Mouse (Mus musculus) intestine, postnatal 0 days (tissue): ENCODE measurements around the gene Senp3. TPM values are rescaled to one million over a fixed set of nuclear protein-coding genes. Genes with fewer than 3 reads are reported as not detected.
"Not testable (repeated sequence)": the region's sequence is repeated elsewhere in the genome, so short reads cannot be mapped to it uniquely, and the experiment has no call there.

Experiments
- ATAC-seq: fragments of 200-750 bp; cut with Nextera tagmentation; 2 replicates; pipeline ENCODE4 v1.8.0; 2017; ENCODE audit warnings: mild to moderate bottlenecking, moderate TSS enrichment, moderate library complexity
- H3K27ac ChIP-seq: fragments of 300-500 bp; sonication (generic); 2 replicates; pipeline ENCODE4 v1.5.1; 2014; ENCODE audit warnings: mild to moderate bottlenecking, low read depth, low read length, moderate library complexity
- H3K27me3 ChIP-seq: fragments of 300-500 bp; sonication (generic); replicated peaks from 2 replicates; pipeline ENCODE4 v1.6.1; 2014; ENCODE audit warnings: low read length, mixed read lengths; ENCODE audit not compliant: control insufficient read depth, insufficient read depth
- H3K36me3 ChIP-seq: fragments of 300-500 bp; sonication (generic); 2 replicates; pipeline ENCODE4 v1.6.1; 2014; ENCODE audit warnings: mild to moderate bottlenecking, moderate library complexity; ENCODE audit not compliant: control insufficient read depth, insufficient read depth
- H3K4me1 ChIP-seq: fragments of 300-500 bp; sonication (generic); replicated peaks from 2 replicates; pipeline ENCODE4 v1.6.1; 2014; ENCODE audit warnings: antibody characterized with exemption, low read length, mixed read lengths; ENCODE audit not compliant: control insufficient read depth, insufficient read depth
- H3K4me2 ChIP-seq: fragments of 300-500 bp; sonication (generic); replicated peaks from 2 replicates; pipeline ENCODE4 v1.6.1; 2014; ENCODE audit warnings: low read depth, mild to moderate bottlenecking, moderate library complexity
- H3K4me3 ChIP-seq: fragments of 300-500 bp; sonication (generic); 2 replicates; pipeline ENCODE4 v1.5.1; 2014; ENCODE audit warnings: low read depth, low read length
- H3K9ac ChIP-seq: fragments of 300-500 bp; sonication (generic); 2 replicates; pipeline ENCODE4 v1.6.1; 2014; ENCODE audit warnings: mild to moderate bottlenecking, low read depth, low read length
- H3K9me3 ChIP-seq: fragments of 300-500 bp; sonication (generic); 2 replicates; pipeline ENCODE4 v1.6.1; 2016; ENCODE audit warnings: mixed run types; ENCODE audit not compliant: control insufficient read depth
- CTCF ChIP-seq: sonication (generic); IDR thresholded peaks from 2 replicates; pipeline ENCODE4 v1.5.1; 2016; ENCODE audit warnings: low read depth, mild to moderate bottlenecking, control low read depth, antibody characterized with exemption, moderate library complexity
- WGBS: fragments of 180-500 bp; shearing (Covaris S2); extraction: QIAGEN DNeasy Blood & Tissue Kit; methylation state at CpG from one replicate; pipeline ENCODE4 v1.1.7; 2014; 5-methylcytosine and 5-hydroxymethylcytosine counted together
- microRNA counts: library from miRNA; unstranded; fragments of <30 nt; microRNA quantifications from one replicate; lab custom pipeline; 2016
- microRNA-seq: library from miRNA; unstranded; fragments of <30 nt; microRNA quantifications from one replicate; pipeline ENCODE4, GENCODE M21; 2016
- polyA plus RNA-seq: library from polyadenylated mRNA; unstranded; fragments of >200 nt; fragmentation: Nextera tagmentation; extraction: Ambion mirVana; gene quantifications from 2 replicates; pipeline ENCODE4 v1.2.1, GENCODE M21; 2015

Gene Senp3
- polyA plus RNA-seq, 1 experiment from 2014 or later: 26.7 TPM

DNA sequence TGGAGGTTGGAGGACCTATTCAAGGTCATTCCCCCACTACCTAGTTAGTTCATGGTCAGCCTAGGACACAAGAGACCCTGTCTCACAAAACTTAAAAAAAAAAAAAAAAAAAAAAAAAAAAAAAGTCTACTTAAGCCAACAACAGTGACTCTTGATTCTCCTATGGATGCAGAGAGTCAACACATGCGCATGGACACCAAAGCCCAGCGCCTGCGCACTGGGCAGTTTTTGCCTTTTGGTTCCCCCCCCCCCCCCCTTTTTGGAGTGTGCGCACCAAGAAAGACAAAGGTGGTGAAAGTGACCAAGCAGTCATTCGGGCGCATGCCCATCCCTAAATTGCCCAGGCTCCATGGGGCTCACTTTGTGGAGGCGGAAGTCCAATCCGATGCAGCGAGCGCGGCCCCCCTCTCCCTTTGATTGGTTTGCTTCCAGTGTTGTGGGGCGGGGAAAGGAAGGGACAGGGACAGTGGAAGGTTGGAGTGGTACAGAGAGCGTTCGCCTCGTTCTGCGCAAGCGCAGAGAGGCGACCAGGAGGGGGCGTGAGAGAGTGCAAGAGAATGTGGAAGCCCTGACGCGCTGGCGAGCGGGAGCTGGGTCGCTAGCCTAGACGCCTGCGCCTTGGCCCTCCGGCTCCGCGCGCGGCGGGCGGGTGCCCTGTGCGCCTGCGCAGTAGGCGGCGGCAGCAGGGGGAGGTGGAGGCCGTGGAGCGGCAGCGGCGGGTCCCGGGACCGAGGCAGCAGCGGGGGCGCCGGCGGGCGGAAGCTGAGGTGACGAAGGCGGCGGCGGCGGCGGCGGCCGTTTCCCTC lies 49.4 kb downstream of the Senp3 start, which contains the start of gene Fxr2:
Fxr2 (plus strand) TSS at position 707 of the 806 bp plus-strand sequence.
- under 1% methylated on average over 25 of the region's 56 CpGs for WGBS
- Histone ChIP-seq H3K9ac (peak within 1 kb of the TSS; percentile 90), H3K36me3 (no peaks in the 10 kb centered on the region)

DNA sequence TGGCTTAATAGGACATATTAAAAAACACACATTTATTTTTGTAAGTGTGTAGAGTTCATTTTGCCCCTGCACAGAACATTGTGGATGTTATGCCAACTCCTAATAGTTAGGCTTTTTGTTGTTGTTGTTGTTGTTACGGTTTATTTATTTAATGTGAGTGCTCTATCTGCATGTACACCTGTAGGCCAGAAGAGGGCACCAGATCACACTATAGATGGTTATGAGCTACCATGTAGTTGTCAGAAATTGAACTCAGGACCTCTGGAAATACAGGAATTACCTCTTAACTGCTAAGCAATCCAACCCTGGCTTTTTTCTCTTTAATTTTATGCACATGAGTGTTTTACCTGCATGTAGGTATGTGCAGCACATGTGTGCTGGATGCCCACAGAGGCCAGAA lies 52.1 kb downstream of the Senp3 start:
- no peak overlapping the region for H3K4me3 ChIP-seq
- H3K9ac ChIP-seq: no peak overlapping the region
- no peak for ATAC-seq
- 71% methylated on average over 1 of the region's 1 CpGs for WGBS
- H3K4me2 ChIP-seq: no peak overlapping the region
- no peaks in the 10 kb centered on the region for H3K9me3 ChIP-seq
- no peaks in the 10 kb centered on the region for H3K27me3 ChIP-seq
- TF ChIP-seq CTCF: peak; percentile 71
- H3K36me3 ChIP-seq: no peaks in the 10 kb centered on the region
- peaks cover 5% of the 10 kb centered on the region; the same call in 1 of the 2 replicates for H3K4me1 ChIP-seq
- no peak overlapping the region for H3K27ac ChIP-seq

More for the DNA sequence above, 49.4 kb downstream of the Senp3 start, which contains the start of gene Fxr2:
- Histone ChIP-seq H3K4me3 (peak within 1 kb of the TSS; percentile 89), H3K27me3 (no peaks in the 10 kb centered on the region), H3K4me2 (peak within 1 kb of the TSS; percentile 70), H3K4me1 (peaks cover 5% of the 10 kb centered on the region; the same call in 1 of the 2 replicates), H3K9me3 (no peaks in the 10 kb centered on the region), H3K27ac (peak within 1 kb of the TSS; percentile 89)
- peak; percentile 98 for ATAC-seq
- TF ChIP-seq CTCF: peak; percentile 96

DNA sequence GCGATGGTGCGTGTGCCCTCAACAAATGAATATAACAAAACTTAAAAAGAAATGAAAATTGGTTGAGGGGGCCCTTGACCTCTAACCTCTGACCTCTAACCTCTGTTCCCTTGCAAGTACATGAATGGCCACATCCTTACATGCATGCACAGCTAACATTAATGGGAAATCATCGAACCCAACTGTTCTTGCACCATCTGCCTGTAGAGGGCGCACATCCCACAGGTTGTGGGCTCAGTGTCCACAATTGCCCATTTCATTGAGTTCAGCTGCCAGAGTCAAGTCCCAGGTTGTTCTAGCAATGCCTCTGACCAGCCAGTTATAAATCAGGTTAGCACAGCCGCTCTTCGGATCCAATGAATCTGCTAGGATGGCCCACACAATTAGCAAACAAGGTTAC lies 53.6 kb downstream of the Senp3 start:
- Histone ChIP-seq H3K9me3 (no peaks in the 10 kb centered on the region), H3K4me3 (no peak overlapping the region), H3K36me3 (no peaks in the 10 kb centered on the region), H3K9ac (no peak overlapping the region), H3K4me2 (no peak overlapping the region), H3K27me3 (no peaks in the 10 kb centered on the region), H3K27ac (no peak overlapping the region), H3K4me1 (no peaks in the 10 kb centered on the region)
- 36% methylated on average over 6 of the region's 6 CpGs for WGBS
- peak; percentile 97 for TF ChIP-seq CTCF
- ATAC-seq: no peak

DNA sequence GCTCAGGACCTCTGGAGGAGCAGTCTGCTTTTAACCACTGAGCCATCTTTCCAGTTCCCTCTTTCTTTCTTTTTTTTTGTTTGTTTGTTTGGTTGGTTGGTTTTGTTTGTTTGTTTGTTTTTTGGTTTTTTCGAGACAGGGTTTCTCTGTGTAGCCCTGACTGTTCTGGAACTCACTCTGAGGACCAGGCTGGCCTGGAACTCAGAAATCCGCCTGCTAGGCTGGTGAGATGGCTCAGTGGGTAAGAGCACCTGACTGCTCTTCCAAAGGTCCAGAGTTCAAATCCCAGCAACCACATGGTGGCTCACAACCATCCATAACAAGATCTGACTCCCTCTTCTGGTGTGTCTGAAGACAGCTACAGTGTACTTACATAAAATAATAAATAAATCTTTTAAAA lies 57.5 kb downstream of the Senp3 start:
- WGBS: 84% methylated on average over 2 of the region's 2 CpGs
- not testable (repeated sequence) for H3K27ac ChIP-seq, H3K9me3 ChIP-seq, H3K4me2 ChIP-seq, H3K36me3 ChIP-seq, ATAC-seq, H3K27me3 ChIP-seq, H3K4me1 ChIP-seq, H3K9ac ChIP-seq, H3K4me3 ChIP-seq

MicroRNAs encoded within 50 kb of the gene (microRNA counts, 519-probe panel; counts per million panel counts)
- microRNA mmu-miR-1934 (lab: Ali Mortazavi, UCI): not detected
- 2,778 counts per million, percentile 27 among the panel's probes with 10 or more counts for microRNA mmu-miR-467f (lab: Ali Mortazavi, UCI)

Small RNA genes within 50 kb of the gene (microRNA-seq; reads per million reads assigned to microRNA genes)
- gene Mir1934 (4.3 reads per million, percentile 10 among the genes with 10 or more reads in this experiment), gene Mir467f (not detected)

Other genes with a start within 250 kb of the Senp3 start
- gene Dnah2, start 133.0 kb downstream of the Senp3 start, polyA plus RNA-seq: 8.0 and 8.7 TPM in 2 replicates
- 4.4 and 4.6 TPM in 2 replicates for gene Efnb3, start 121.9 kb downstream of the Senp3 start, polyA plus RNA-seq
- gene Wrap53, start 101.8 kb downstream of the Senp3 start, polyA plus RNA-seq: 14.3 and 14.7 TPM in 2 replicates
- gene Trp53, start 101.7 kb downstream of the Senp3 start, polyA plus RNA-seq: 48.0 and 49.6 TPM in 2 replicates
- 5.9 and 7.5 TPM in 2 replicates for gene Atp1b2, start 76.1 kb downstream of the Senp3 start, polyA plus RNA-seq
- gene Shbg, start 64.2 kb downstream of the Senp3 start, polyA plus RNA-seq: 0.24 TPM in 1 of 2 replicates, not detected in the other
- 34.1 and 40.3 TPM in 2 replicates for gene Sat2, start 60.1 kb downstream of the Senp3 start, polyA plus RNA-seq
- gene Fxr2, start 49.1 kb downstream of the Senp3 start, polyA plus RNA-seq: 9.8 and 10.8 TPM in 2 replicates
- gene Sox15, start 26.8 kb downstream of the Senp3 start, polyA plus RNA-seq: not detected in 2 replicates
- gene Mpdu1, start 19.4 kb downstream of the Senp3 start, polyA plus RNA-seq: 95.7 and 96.6 TPM in 2 replicates
- gene Cd68, start 15.9 kb downstream of the Senp3 start, polyA plus RNA-seq: 20.9 and 21.0 TPM in 2 replicates
- gene Eif4a1, start 9.7 kb downstream of the Senp3 start, polyA plus RNA-seq: 279 and 291 TPM in 2 replicates
- 1.6 and 1.8 TPM in 2 replicates for gene Tnfsf13, start 3.7 kb upstream of the Senp3 start, polyA plus RNA-seq
- gene Tnfsf12, start 13.8 kb upstream of the Senp3 start, polyA plus RNA-seq: 6.6 and 7.2 TPM in 2 replicates
- gene Tnfsfm13, start 14.0 kb upstream of the Senp3 start, polyA plus RNA-seq: 4.1 and 4.8 TPM in 2 replicates
- 13.3 and 14.0 TPM in 2 replicates for gene Polr2a, start 76.6 kb upstream of the Senp3 start, polyA plus RNA-seq
- 0.09 and 0.12 TPM in 2 replicates for gene Slc35g3, start 79.9 kb upstream of the Senp3 start, polyA plus RNA-seq
- gene Zbtb4, start 83.8 kb upstream of the Senp3 start, polyA plus RNA-seq: 2.1 and 2.4 TPM in 2 replicates
- 2.4 and 2.8 TPM in 2 replicates for gene Chrnb1, start 113.9 kb upstream of the Senp3 start, polyA plus RNA-seq
- 0.18 and 0.38 TPM in 2 replicates for gene Fgf11, start 119.8 kb upstream of the Senp3 start, polyA plus RNA-seq
- 58.0 and 59.4 TPM in 2 replicates for gene Tmem102, start 123.5 kb upstream of the Senp3 start, polyA plus RNA-seq
- not detected in 2 replicates for gene Gm39566, start 133.2 kb upstream of the Senp3 start, polyA plus RNA-seq
- 0.07 TPM in 1 of 2 replicates, not detected in the other for gene Spem2, start 136.4 kb upstream of the Senp3 start, polyA plus RNA-seq
- gene Spem1, start 140.1 kb upstream of the Senp3 start, polyA plus RNA-seq: not detected in 2 replicates
- 1.8 and 2.2 TPM in 2 replicates for gene Nlgn2, start 155.7 kb upstream of the Senp3 start, polyA plus RNA-seq
- 584 and 590 TPM in 2 replicates for gene Tmem256, start 156.4 kb upstream of the Senp3 start, polyA plus RNA-seq
- gene Plscr3, start 164.3 kb upstream of the Senp3 start, polyA plus RNA-seq: 42.0 and 44.8 TPM in 2 replicates
- gene Tnk1, start 176.6 kb upstream of the Senp3 start, polyA plus RNA-seq: 11.7 and 12.8 TPM in 2 replicates
- gene Tmem95, start 195.9 kb upstream of the Senp3 start, polyA plus RNA-seq: not detected in 2 replicates
- gene Kctd11, start 199.3 kb upstream of the Senp3 start, polyA plus RNA-seq: 4.0 and 4.1 TPM in 2 replicates
- 1.1 TPM in 2 replicates for gene Acap1, start 213.5 kb upstream of the Senp3 start, polyA plus RNA-seq
- gene 2810408A11Rik, start 218.9 kb upstream of the Senp3 start, polyA plus RNA-seq: 3.5 and 3.8 TPM in 2 replicates
- gene Neurl4, start 219.0 kb upstream of the Senp3 start, polyA plus RNA-seq: 9.7 and 10.3 TPM in 2 replicates
- 40.4 and 42.3 TPM in 2 replicates for gene Gps2, start 231.8 kb upstream of the Senp3 start, polyA plus RNA-seq
- 716 and 774 TPM in 2 replicates for gene Eif5a, start 239.9 kb upstream of the Senp3 start, polyA plus RNA-seq